Mouse (Mus musculus): ENCODE measurements at regions not wholly inside any gene's neighbourhood (a gene's known extent, or its start where the extent isn't known, plus 50 kb on each side); places are given as distances from the start of the nearest gene placed in this dataset.

DNA sequence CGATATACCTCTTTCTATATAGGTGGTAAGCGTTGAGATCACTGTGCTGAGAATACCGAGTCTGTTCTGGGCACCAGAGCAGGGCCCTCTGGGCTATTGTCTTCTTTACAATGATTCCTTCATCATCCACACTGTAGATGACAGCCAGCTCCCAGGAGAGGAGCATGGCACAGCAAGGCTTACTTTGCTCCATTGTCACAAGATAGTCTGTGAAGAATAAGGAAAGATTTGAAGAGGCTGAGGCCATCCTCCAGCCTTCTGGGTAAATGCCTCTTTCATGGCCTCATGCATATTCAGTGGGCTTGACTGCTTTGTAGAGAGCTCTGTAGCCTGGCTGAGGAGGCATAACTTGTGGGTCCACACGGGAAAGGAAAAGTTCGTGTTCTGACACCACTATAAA, 136.3 kb upstream of the Krr1 start:
- no peaks in the 10 kb centered on the region for H3K79me2 ChIP-seq (ENCODE audit: control insufficient read depth, insufficient read depth)
- no peaks in the 10 kb centered on the region for H3K79me3 ChIP-seq (ENCODE audit: low read depth)
- H3ac ChIP-seq (ENCODE audit: control insufficient read depth, insufficient read length, low read depth) = no peak overlapping the region
- no peaks in the 10 kb centered on the region for H3K36me3 ChIP-seq (ENCODE audit: control insufficient read depth, insufficient read depth)
- H3K4me3 ChIP-seq (ENCODE audit: insufficient read depth, poor library complexity, severe bottlenecking) = no peak overlapping the region
- no peak for TF ChIP-seq FOSL1 (IDR thresholded peaks at IDR 0.05; ENCODE audit: insufficient read depth, low read length, poor library complexity, severe bottlenecking)
- no peak for TF ChIP-seq USF1 (IDR thresholded peaks at IDR 0.05; ENCODE audit: low read depth)
- TF ChIP-seq CTCF (IDR thresholded peaks at IDR 0.05; ENCODE audit: control insufficient read depth, insufficient read depth, insufficient read length) = no peak
- TF ChIP-seq CEBPB (IDR thresholded peaks at IDR 0.05; ENCODE audit: low read depth) = no peak
- no peaks in the 10 kb centered on the region for H3K27me3 ChIP-seq (ENCODE audit: control insufficient read depth, insufficient read depth, insufficient read length)

- no peaks in the 10 kb centered on the region for H3K27me3 ChIP-seq (ENCODE audit: control insufficient read depth, insufficient read depth, insufficient read length)
- H3K79me2 ChIP-seq (ENCODE audit: control insufficient read depth, insufficient read depth) = no peaks in the 10 kb centered on the region
- no peak overlapping the region for H3K4me3 ChIP-seq (ENCODE audit: insufficient read depth, poor library complexity, severe bottlenecking)
- H3K79me3 ChIP-seq (ENCODE audit: low read depth) = no peaks in the 10 kb centered on the region
- no peaks in the 10 kb centered on the region for H3K36me3 ChIP-seq (ENCODE audit: control insufficient read depth, insufficient read depth)
- TF ChIP-seq MYOG (IDR thresholded peaks at IDR 0.05; ENCODE audit: control insufficient read depth, extremely low read depth, insufficient read length) = no peak
- TF ChIP-seq FOSL1 (IDR thresholded peaks at IDR 0.05; ENCODE audit: insufficient read depth, low read length, poor library complexity, severe bottlenecking) = no peak
- no peak for TF ChIP-seq MAX (IDR thresholded peaks at IDR 0.05)
- TF ChIP-seq USF1 (IDR thresholded peaks at IDR 0.05; ENCODE audit: low read depth) = no peak
- TF ChIP-seq CTCF (IDR thresholded peaks at IDR 0.05; ENCODE audit: control insufficient read depth, insufficient read depth, insufficient read length) = no peak
- TF ChIP-seq CEBPB (IDR thresholded peaks at IDR 0.05; ENCODE audit: low read depth) = no peak
- TF ChIP-seq MYOD1 (IDR thresholded peaks at IDR 0.05; ENCODE audit: control insufficient read depth, insufficient read length, low read depth) = no peak
- no peak overlapping the region for H3ac ChIP-seq (ENCODE audit: control insufficient read depth, insufficient read length, low read depth)
These were observed 135.7 kb upstream of the Krr1 start for GRCm38 (mm10) chr10:111836802-111837201.

DNA sequence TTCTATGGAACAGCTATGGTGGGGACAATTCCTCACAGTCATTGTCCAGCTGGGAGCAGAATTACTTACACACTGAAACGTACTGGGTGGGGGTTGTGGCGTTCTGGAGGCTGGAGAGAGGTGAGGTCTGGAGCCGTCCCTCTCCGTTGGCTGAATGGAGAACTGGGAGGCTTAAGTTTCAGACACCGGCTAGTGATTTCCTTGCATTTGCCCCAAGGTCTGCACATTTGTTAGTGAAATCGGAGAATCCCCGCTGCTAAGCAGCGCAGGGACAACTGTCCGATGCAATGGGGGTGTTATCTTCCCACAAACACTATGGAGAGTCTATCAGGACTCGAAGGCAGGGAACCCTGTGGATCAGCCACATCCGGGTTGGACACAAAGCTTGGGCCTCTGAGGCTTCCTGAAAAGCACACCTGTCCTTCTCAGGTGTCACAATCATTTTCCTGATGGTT, 130.1 kb upstream of the Krr1 start:
- TF ChIP-seq MYOD1 (IDR thresholded peaks at IDR 0.05; ENCODE audit: control insufficient read depth, insufficient read length, low read depth) (no peak), USF1 (IDR thresholded peaks at IDR 0.05; ENCODE audit: low read depth) (no peak), MYOG (IDR thresholded peaks at IDR 0.05; ENCODE audit: control insufficient read depth, extremely low read depth, insufficient read length) (no peak), CEBPB (IDR thresholded peaks at IDR 0.05; ENCODE audit: low read depth) (no peak), CTCF (IDR thresholded peaks at IDR 0.05; ENCODE audit: control insufficient read depth, insufficient read depth, insufficient read length) (no peak), MAX (IDR thresholded peaks at IDR 0.05) (no peak), FOSL1 (IDR thresholded peaks at IDR 0.05; ENCODE audit: insufficient read depth, low read length, poor library complexity, severe bottlenecking) (no peak)
- no peaks in the 10 kb centered on the region for H3K27me3 ChIP-seq (ENCODE audit: control insufficient read depth, insufficient read depth, insufficient read length)

DNA sequence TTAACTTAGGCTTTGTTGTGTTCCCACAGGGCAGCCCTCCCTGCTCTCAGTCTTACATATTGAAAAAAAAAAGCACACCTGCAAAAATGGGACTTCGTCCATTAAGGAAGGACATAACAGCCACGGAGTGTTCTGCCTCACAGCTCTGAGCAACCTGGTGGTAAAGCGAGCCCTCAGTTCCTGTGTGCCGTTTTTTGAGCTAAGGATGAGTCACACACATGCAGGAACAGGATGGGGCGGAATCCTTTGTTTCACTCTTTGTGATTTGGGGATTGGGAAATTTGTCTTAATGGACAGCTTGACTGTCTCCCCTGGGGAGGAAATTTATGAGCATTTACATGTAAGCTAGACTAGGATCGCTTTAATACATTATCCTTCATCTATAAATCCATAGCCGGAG, 129.6 kb upstream of the Krr1 start:
- Histone ChIP-seq H3ac (ENCODE audit: control insufficient read depth, insufficient read length, low read depth) (no peak overlapping the region), H3K4me3 (ENCODE audit: insufficient read depth, poor library complexity, severe bottlenecking) (no peak overlapping the region), H3K36me3 (ENCODE audit: control insufficient read depth, insufficient read depth) (no peaks in the 10 kb centered on the region), H3K79me2 (ENCODE audit: control insufficient read depth, insufficient read depth) (no peaks in the 10 kb centered on the region), H3K27me3 (ENCODE audit: control insufficient read depth, insufficient read depth, insufficient read length) (no peaks in the 10 kb centered on the region), H3K79me3 (ENCODE audit: low read depth) (no peaks in the 10 kb centered on the region)
- TF ChIP-seq CTCF (IDR thresholded peaks at IDR 0.05; ENCODE audit: control insufficient read depth, insufficient read depth, insufficient read length) (no peak), MAX (IDR thresholded peaks at IDR 0.05) (peak; percentile 35), CEBPB (IDR thresholded peaks at IDR 0.05; ENCODE audit: low read depth) (no peak), MYOD1 (IDR thresholded peaks at IDR 0.05; ENCODE audit: control insufficient read depth, insufficient read length, low read depth) (no peak), USF1 (IDR thresholded peaks at IDR 0.05; ENCODE audit: low read depth) (no peak), MYOG (IDR thresholded peaks at IDR 0.05; ENCODE audit: control insufficient read depth, extremely low read depth, insufficient read length) (no peak), FOSL1 (IDR thresholded peaks at IDR 0.05; ENCODE audit: insufficient read depth, low read length, poor library complexity, severe bottlenecking) (no peak)

More for the DNA sequence above, 130.1 kb upstream of the Krr1 start:
- H3K79me2 ChIP-seq (ENCODE audit: control insufficient read depth, insufficient read depth) = no peaks in the 10 kb centered on the region
- no peaks in the 10 kb centered on the region for H3K79me3 ChIP-seq (ENCODE audit: low read depth)
- no peak overlapping the region for H3K4me3 ChIP-seq (ENCODE audit: insufficient read depth, poor library complexity, severe bottlenecking)
- no peak overlapping the region for H3ac ChIP-seq (ENCODE audit: control insufficient read depth, insufficient read length, low read depth)
- H3K36me3 ChIP-seq (ENCODE audit: control insufficient read depth, insufficient read depth) = no peaks in the 10 kb centered on the region

GRCm38 (mm10) chr10:111843301-111843700, 129.2 kb upstream of the Krr1 start:
- no peaks in the 10 kb centered on the region for H3K79me2 ChIP-seq (ENCODE audit: control insufficient read depth, insufficient read depth)
- H3K79me3 ChIP-seq (ENCODE audit: low read depth) = no peaks in the 10 kb centered on the region
- no peaks in the 10 kb centered on the region for H3K27me3 ChIP-seq (ENCODE audit: control insufficient read depth, insufficient read depth, insufficient read length)
- H3K4me3 ChIP-seq (ENCODE audit: insufficient read depth, poor library complexity, severe bottlenecking) = no peak overlapping the region
- H3K36me3 ChIP-seq (ENCODE audit: control insufficient read depth, insufficient read depth) = no peaks in the 10 kb centered on the region
- H3ac ChIP-seq (ENCODE audit: control insufficient read depth, insufficient read length, low read depth) = no peak overlapping the region
- no peak for TF ChIP-seq MAX (IDR thresholded peaks at IDR 0.05)
- TF ChIP-seq USF1 (IDR thresholded peaks at IDR 0.05; ENCODE audit: low read depth) = no peak
- no peak for TF ChIP-seq FOSL1 (IDR thresholded peaks at IDR 0.05; ENCODE audit: insufficient read depth, low read length, poor library complexity, severe bottlenecking)
- no peak for TF ChIP-seq CTCF (IDR thresholded peaks at IDR 0.05; ENCODE audit: control insufficient read depth, insufficient read depth, insufficient read length)
- no peak for TF ChIP-seq MYOD1 (IDR thresholded peaks at IDR 0.05; ENCODE audit: control insufficient read depth, insufficient read length, low read depth)

DNA sequence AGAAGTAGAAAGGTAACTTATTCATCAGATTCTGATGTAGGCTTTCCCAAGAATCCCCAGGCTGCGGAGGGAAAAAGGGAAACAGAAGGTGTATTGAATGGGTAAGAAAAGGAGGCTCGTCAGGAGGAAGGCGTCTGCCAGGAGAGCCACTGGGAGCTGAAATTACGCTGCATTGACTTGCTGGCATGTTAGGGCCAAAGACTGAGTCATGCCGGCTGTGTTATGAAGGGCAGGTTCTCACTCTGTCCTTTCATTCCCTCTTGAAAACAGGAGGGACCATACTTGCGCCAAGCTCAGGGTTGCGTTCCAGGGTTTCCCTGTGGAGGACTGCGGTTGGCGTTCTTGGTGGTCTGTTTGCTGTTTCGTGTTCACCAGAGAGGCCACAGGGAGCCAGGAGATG, 128.3 kb upstream of the Krr1 start:
- H3K36me3 ChIP-seq (ENCODE audit: control insufficient read depth, insufficient read depth) = no peaks in the 10 kb centered on the region
- H3K79me3 ChIP-seq (ENCODE audit: low read depth) = no peaks in the 10 kb centered on the region
- H3K79me2 ChIP-seq (ENCODE audit: control insufficient read depth, insufficient read depth) = no peaks in the 10 kb centered on the region
- H3K4me3 ChIP-seq (ENCODE audit: insufficient read depth, poor library complexity, severe bottlenecking) = no peak overlapping the region
- TF ChIP-seq MAX (IDR thresholded peaks at IDR 0.05) (no peak), MYOD1 (IDR thresholded peaks at IDR 0.05; ENCODE audit: control insufficient read depth, insufficient read length, low read depth) (no peak), FOSL1 (IDR thresholded peaks at IDR 0.05; ENCODE audit: insufficient read depth, low read length, poor library complexity, severe bottlenecking) (no peak), CTCF (IDR thresholded peaks at IDR 0.05; ENCODE audit: control insufficient read depth, insufficient read depth, insufficient read length) (no peak), MYOG (IDR thresholded peaks at IDR 0.05; ENCODE audit: control insufficient read depth, extremely low read depth, insufficient read length) (no peak), CEBPB (IDR thresholded peaks at IDR 0.05; ENCODE audit: low read depth) (no peak), USF1 (IDR thresholded peaks at IDR 0.05; ENCODE audit: low read depth) (no peak)
- no peaks in the 10 kb centered on the region for H3K27me3 ChIP-seq (ENCODE audit: control insufficient read depth, insufficient read depth, insufficient read length)
- no peak overlapping the region for H3ac ChIP-seq (ENCODE audit: control insufficient read depth, insufficient read length, low read depth)

All from C2C12 (cell line).